Mouse (Mus musculus): ENCODE measurements at regions not wholly inside any gene's neighbourhood (a gene's known extent, or its start where the extent isn't known, plus 50 kb on each side); places are given as distances from the start of the nearest gene placed in this dataset.

GRCm38 (mm10) chr14:120847006-120847405 is 64.0 kb upstream of the Ipo5 start:
- Histone ChIP-seq H3K27me3 (replicated peaks; ENCODE audit: control insufficient read depth, insufficient read depth, low read length) (no peaks in the 10 kb centered on the region), H3K9ac (ENCODE audit: low read depth, low read length) (no peak overlapping the region), H3K36me3 (ENCODE audit: control insufficient read depth, insufficient read depth) (no peaks in the 10 kb centered on the region), H3K4me1 (replicated peaks; ENCODE audit: control insufficient read depth, insufficient read depth, low read length) (no peaks in the 10 kb centered on the region; the same call in 1 of the 2 replicates), H3K4me2 (replicated peaks; ENCODE audit: low read depth) (no peak overlapping the region), H3K4me3 (ENCODE audit: low read depth, low read length) (no peak overlapping the region), H3K9me3 (ENCODE audit: control insufficient read depth) (no peaks in the 10 kb centered on the region), H3K27ac (ENCODE audit: low read depth, low read length) (no peak overlapping the region)
- 0 out of 2 replicates have a peak, but pooled peaks have one; percentile 13 for TF ChIP-seq CTCF (IDR thresholded peaks at IDR 0.05; ENCODE audit: low read depth)
- 51% methylated on average over 5 of the region's 5 CpGs for WGBS
- ATAC-seq: no peak

GRCm38 (mm10) chr14:120848083-120848951 is 62.7 kb upstream of the Ipo5 start:
- Histone ChIP-seq H3K4me2 (replicated peaks; ENCODE audit: low read depth) (no peak overlapping the region), H3K27ac (ENCODE audit: low read depth, low read length) (no peak overlapping the region), H3K27me3 (replicated peaks; ENCODE audit: control insufficient read depth, insufficient read depth, low read length) (no peaks in the 10 kb centered on the region), H3K4me1 (replicated peaks; ENCODE audit: control insufficient read depth, insufficient read depth, low read length) (no peaks in the 10 kb centered on the region; the same call in 1 of the 2 replicates), H3K4me3 (ENCODE audit: low read depth, low read length) (no peak overlapping the region), H3K9ac (ENCODE audit: low read depth, low read length) (no peak overlapping the region), H3K9me3 (ENCODE audit: control insufficient read depth) (no peaks in the 10 kb centered on the region), H3K36me3 (ENCODE audit: control insufficient read depth, insufficient read depth) (no peaks in the 10 kb centered on the region)
- 39% methylated on average over 11 of the region's 11 CpGs for WGBS
- ATAC-seq: no peak
- TF ChIP-seq CTCF (IDR thresholded peaks at IDR 0.05; ENCODE audit: low read depth): no peak

- no peaks in the 10 kb centered on the region for H3K36me3 ChIP-seq (ENCODE audit: control insufficient read depth, insufficient read depth)
- no peak for ATAC-seq
- no peak overlapping the region for H3K27ac ChIP-seq (ENCODE audit: low read depth, low read length)
- H3K4me1 ChIP-seq (replicated peaks; ENCODE audit: control insufficient read depth, insufficient read depth, low read length): no peaks in the 10 kb centered on the region; the same call in 1 of the 2 replicates
- H3K9ac ChIP-seq (ENCODE audit: low read depth, low read length): no peak overlapping the region
- H3K4me2 ChIP-seq (replicated peaks; ENCODE audit: low read depth): no peak overlapping the region
- no peaks in the 10 kb centered on the region for H3K27me3 ChIP-seq (replicated peaks; ENCODE audit: control insufficient read depth, insufficient read depth, low read length)
- no peaks in the 10 kb centered on the region for H3K9me3 ChIP-seq (ENCODE audit: control insufficient read depth)
- whole genome bisulfite sequencing: 84% methylated on average over 10 of the region's 10 CpGs
- no peak for TF ChIP-seq CTCF (IDR thresholded peaks at IDR 0.05; ENCODE audit: low read depth)
- no peak overlapping the region for H3K4me3 ChIP-seq (ENCODE audit: low read depth, low read length)
Observed at GRCm38 (mm10) chr14:120849159-120849558, 61.9 kb upstream of the Ipo5 start.

- ATAC-seq: no peak
- Histone ChIP-seq H3K4me3 (ENCODE audit: low read depth, low read length) (no peak overlapping the region), H3K36me3 (ENCODE audit: control insufficient read depth, insufficient read depth) (no peaks in the 10 kb centered on the region), H3K4me2 (replicated peaks; ENCODE audit: low read depth) (no peak overlapping the region), H3K9me3 (ENCODE audit: control insufficient read depth) (peaks cover 2% of the 10 kb centered on the region), H3K27me3 (replicated peaks; ENCODE audit: control insufficient read depth, insufficient read depth, low read length) (no peaks in the 10 kb centered on the region), H3K9ac (ENCODE audit: low read depth, low read length) (no peak overlapping the region), H3K27ac (ENCODE audit: low read depth, low read length) (no peak overlapping the region), H3K4me1 (replicated peaks; ENCODE audit: control insufficient read depth, insufficient read depth, low read length) (no peaks in the 10 kb centered on the region)
- TF ChIP-seq CTCF (IDR thresholded peaks at IDR 0.05; ENCODE audit: low read depth): no peak
- 79% methylated on average over 5 of the region's 5 CpGs for WGBS
Observed at GRCm38 (mm10) chr14:120853643-120854042, 57.4 kb upstream of the Ipo5 start.

- H3K4me3 ChIP-seq (ENCODE audit: low read depth, low read length): no peak overlapping the region
- H3K9me3 ChIP-seq (ENCODE audit: control insufficient read depth): peaks cover 6% of the 10 kb centered on the region
- no peak overlapping the region for H3K4me2 ChIP-seq (replicated peaks; ENCODE audit: low read depth)
- 67% methylated on average over 7 of the region's 7 CpGs for WGBS
- H3K9ac ChIP-seq (ENCODE audit: low read depth, low read length): no peak overlapping the region
- H3K27me3 ChIP-seq (replicated peaks; ENCODE audit: control insufficient read depth, insufficient read depth, low read length): no peaks in the 10 kb centered on the region
- TF ChIP-seq CTCF (IDR thresholded peaks at IDR 0.05; ENCODE audit: low read depth): no peak
- H3K4me1 ChIP-seq (replicated peaks; ENCODE audit: control insufficient read depth, insufficient read depth, low read length): no peaks in the 10 kb centered on the region
- H3K36me3 ChIP-seq (ENCODE audit: control insufficient read depth, insufficient read depth): no peaks in the 10 kb centered on the region
- no peak for ATAC-seq
- H3K27ac ChIP-seq (ENCODE audit: low read depth, low read length): no peak overlapping the region
Observed at GRCm38 (mm10) chr14:120854559-120854958, 56.5 kb upstream of the Ipo5 start.

GRCm38 (mm10) chr14:120855181-120855580 is 55.8 kb upstream of the Ipo5 start:
- no peak overlapping the region for H3K4me3 ChIP-seq (ENCODE audit: low read depth, low read length)
- no peaks in the 10 kb centered on the region for H3K36me3 ChIP-seq (ENCODE audit: control insufficient read depth, insufficient read depth)
- no peak overlapping the region for H3K27ac ChIP-seq (ENCODE audit: low read depth, low read length)
- no peak for TF ChIP-seq CTCF (IDR thresholded peaks at IDR 0.05; ENCODE audit: low read depth)
- 89% methylated on average over 13 of the region's 13 CpGs for whole genome bisulfite sequencing
- H3K4me2 ChIP-seq (replicated peaks; ENCODE audit: low read depth): no peak overlapping the region
- H3K9ac ChIP-seq (ENCODE audit: low read depth, low read length): no peak overlapping the region
- no peaks in the 10 kb centered on the region for H3K27me3 ChIP-seq (replicated peaks; ENCODE audit: control insufficient read depth, insufficient read depth, low read length)
- H3K9me3 ChIP-seq (ENCODE audit: control insufficient read depth): peaks cover 6% of the 10 kb centered on the region
- H3K4me1 ChIP-seq (replicated peaks; ENCODE audit: control insufficient read depth, insufficient read depth, low read length): no peaks in the 10 kb centered on the region
- no peak for ATAC-seq
